Mouse (Mus musculus): Measurements from ENCODE around the gene Rpl10. TPM values are rescaled to one million over a fixed set of nuclear protein-coding genes. Genes with fewer than 3 reads are reported as not detected.

Gene Rpl10
- polyA plus RNA-seq, 1 experiment: 2,738 TPM

GRCm38 (mm10) chrX:74281041-74281731, 10.6 kb downstream of the Rpl10 start:
- no peak for DNase-seq (ENCODE audit: low read depth)

- no peak for DNase-seq (ENCODE audit: low read depth)
Observed at GRCm38 (mm10) chrX:74281732-74282394, 11.3 kb downstream of the Rpl10 start, which contains the start of the genes Taz and Dnase1l1. Taz (plus strand) TSS chrX:74281912. Dnase1l1 (minus strand) TSS chrX:74282337.

- no peak for DNase-seq (ENCODE audit: low read depth)
Observed at GRCm38 (mm10) chrX:74282395-74283091, 11.9 kb downstream of the Rpl10 start.

- DNase-seq (ENCODE audit: low read depth): no peak
Observed at GRCm38 (mm10) chrX:74283092-74283437, 12.5 kb downstream of the Rpl10 start.

- no peak for DNase-seq (ENCODE audit: low read depth)
Observed at GRCm38 (mm10) chrX:74293431-74293830, 22.8 kb downstream of the Rpl10 start.

- no peak for DNase-seq (ENCODE audit: low read depth)
Observed at GRCm38 (mm10) chrX:74296538-74297448, 26.2 kb downstream of the Rpl10 start, which contains the start of gene Atp6ap1. Atp6ap1 (plus strand) TSS chrX:74297097.

GRCm38 (mm10) chrX:74298348-74298747, 27.7 kb downstream of the Rpl10 start:
- DNase-seq (ENCODE audit: low read depth): no peak

- DNase-seq (ENCODE audit: low read depth): no peak
Observed at GRCm38 (mm10) chrX:74299721-74300120, 29.1 kb downstream of the Rpl10 start.

GRCm38 (mm10) chrX:74304867-74305700, 34.5 kb downstream of the Rpl10 start, which contains the start of gene Gdi1:
Gdi1 (plus strand) TSS chrX:74304998.
- no peak for DNase-seq (ENCODE audit: low read depth)

GRCm38 (mm10) chrX:74312540-74313464, 42.2 kb downstream of the Rpl10 start, which contains the start of gene Fam50a:
Fam50a (plus strand) TSS chrX:74313033.
- DNase-seq (ENCODE audit: low read depth): no peak

Other genes starting within 250 kb of the Rpl10 start
- 230 and 236 TPM in 2 replicates for gene Irak1, start 246.9 kb upstream of the Rpl10 start, polyA plus RNA-seq (2012; rRNA removed)
- 1.7 TPM in 2 replicates for gene Opn1mw, start 143.3 kb upstream of the Rpl10 start, polyA plus RNA-seq (2012; rRNA removed)
- gene Mecp2, start 135.4 kb upstream of the Rpl10 start, polyA plus RNA-seq (2012; rRNA removed): 7.8 and 16.5 TPM in 2 replicates
- gene Tex28, start 103.0 kb upstream of the Rpl10 start, polyA plus RNA-seq (2012; rRNA removed): not detected in 2 replicates
- gene Tktl1, start 93.6 kb upstream of the Rpl10 start, polyA plus RNA-seq (2012; rRNA removed): not detected in 2 replicates
- gene Flna, start 21.0 kb upstream of the Rpl10 start, polyA plus RNA-seq (2012; rRNA removed): 707 and 874 TPM in 2 replicates
- gene Emd, start 16.1 kb upstream of the Rpl10 start, polyA plus RNA-seq (2012; rRNA removed): 54.6 and 56.1 TPM in 2 replicates
- 160 and 171 TPM in 2 replicates for gene Taz, start 11.1 kb downstream of the Rpl10 start, polyA plus RNA-seq (2012; rRNA removed)
- gene Dnase1l1, start 11.5 kb downstream of the Rpl10 start, polyA plus RNA-seq (2012; rRNA removed): 26.7 and 33.1 TPM in 2 replicates
- 445 and 453 TPM in 2 replicates for gene Atp6ap1, start 26.3 kb downstream of the Rpl10 start, polyA plus RNA-seq (2012; rRNA removed)
- 180 and 211 TPM in 2 replicates for gene Gdi1, start 34.2 kb downstream of the Rpl10 start, polyA plus RNA-seq (2012; rRNA removed)
- gene Fam50a, start 42.2 kb downstream of the Rpl10 start, polyA plus RNA-seq (2012; rRNA removed): 13.3 and 19.5 TPM in 2 replicates
- 24.7 and 30.8 TPM in 2 replicates for gene Plxna3, start 58.3 kb downstream of the Rpl10 start, polyA plus RNA-seq (2012; rRNA removed)
- 84.5 and 107 TPM in 2 replicates for gene Lage3, start 82.8 kb downstream of the Rpl10 start, polyA plus RNA-seq (2012; rRNA removed)
- gene Ubl4a, start 102.4 kb downstream of the Rpl10 start, polyA plus RNA-seq (2012; rRNA removed): 47.6 and 59.2 TPM in 2 replicates
- 27.1 and 30.5 TPM in 2 replicates for gene Slc10a3, start 102.5 kb downstream of the Rpl10 start, polyA plus RNA-seq (2012; rRNA removed)
- gene Fam3a, start 122.5 kb downstream of the Rpl10 start, polyA plus RNA-seq (2012; rRNA removed): 64.3 and 70.1 TPM in 2 replicates
- gene Ikbkg, start 122.5 kb downstream of the Rpl10 start, polyA plus RNA-seq (2012; rRNA removed): 20.6 and 21.6 TPM in 2 replicates
- gene G6pdx, start 158.4 kb downstream of the Rpl10 start, polyA plus RNA-seq (2012; rRNA removed): 190 and 227 TPM in 2 replicates
- gene Gm6880, start 210.6 kb downstream of the Rpl10 start, polyA plus RNA-seq (2012; rRNA removed): not detected in 2 replicates

All from gonadal fat pad, adult 2 months (tissue).